Mouse (Mus musculus): ENCODE measurements at regions not wholly inside any gene's neighbourhood (a gene's known extent, or its start where the extent isn't known, plus 50 kb on each side); places are given as distances from the start of the nearest gene placed in this dataset.

DNA sequence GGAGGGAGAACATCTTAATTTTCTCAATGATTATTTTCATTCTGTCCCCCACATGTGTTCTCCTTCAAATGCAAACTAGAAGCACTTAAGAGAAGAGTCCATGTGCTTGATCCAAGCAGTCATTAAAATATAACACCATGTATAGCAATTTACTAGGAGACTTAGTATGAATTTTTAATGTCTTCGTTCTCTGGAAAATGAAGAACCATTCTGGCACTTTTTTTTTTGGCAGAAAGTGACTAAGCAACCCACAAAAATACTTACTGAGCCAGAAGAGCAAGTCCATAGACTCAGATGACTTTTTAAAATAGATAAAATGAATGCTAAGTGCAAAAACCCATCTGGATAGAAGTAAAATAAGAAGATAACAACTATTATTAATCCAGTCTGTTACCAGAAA lies 477.3 kb upstream of the Galntl6 start:
- no peak for DNase-seq (ENCODE audit: low spot score)
- Histone ChIP-seq H3K9me3 (replicated peaks; ENCODE audit: control insufficient read depth, low read length) (no peaks in the 10 kb centered on the region), H3K4me1 (ENCODE audit: control insufficient read depth, insufficient read depth) (no peaks in the 10 kb centered on the region), H3K4me2 (ENCODE audit: low read depth, low read length) (no peak overlapping the region), H3K27ac (ENCODE audit: low read depth) (no peak overlapping the region), H3K4me3 (ENCODE audit: low read depth, low read length) (no peak overlapping the region), H3K27me3 (ENCODE audit: control insufficient read depth, insufficient read depth, low read length) (no peaks in the 10 kb centered on the region), H3K9ac (replicated peaks; ENCODE audit: low read depth, low read length) (no peak overlapping the region), H3K36me3 (replicated peaks; ENCODE audit: control insufficient read depth, insufficient read depth, low read length) (no peaks in the 10 kb centered on the region)
- WGBS: 41% methylated on average over 1 of the region's 1 CpGs
- no peak for ATAC-seq (ENCODE audit: insufficient read depth, low read depth)
- TF ChIP-seq EP300 (IDR thresholded peaks at IDR 0.05; ENCODE audit: low read depth): no peak
- TF ChIP-seq CTCF (IDR thresholded peaks at IDR 0.05; ENCODE audit: low read depth): no peak

DNA sequence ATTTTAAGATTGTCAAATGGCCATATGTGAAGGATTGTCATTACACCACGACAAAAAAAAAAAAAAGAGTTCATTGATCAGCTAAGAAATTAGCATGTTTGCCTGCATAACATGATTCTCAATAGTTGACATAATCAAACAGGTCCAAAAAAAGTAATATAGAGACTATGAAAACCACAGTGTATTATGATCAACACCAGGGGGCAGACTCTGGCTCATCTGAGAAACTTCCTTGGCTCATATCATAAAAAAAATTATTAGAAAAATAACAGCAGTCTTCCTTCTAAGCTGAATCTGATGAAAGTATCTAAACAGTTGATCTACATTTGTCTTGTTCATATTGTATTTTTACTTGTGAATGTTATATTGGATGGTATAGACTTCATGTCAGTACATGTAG lies 472.3 kb upstream of the Galntl6 start:
- no peaks in the 10 kb centered on the region for H3K4me1 ChIP-seq (ENCODE audit: control insufficient read depth, insufficient read depth)
- no peaks in the 10 kb centered on the region for H3K36me3 ChIP-seq (replicated peaks; ENCODE audit: control insufficient read depth, insufficient read depth, low read length)
- H3K4me2 ChIP-seq (ENCODE audit: low read depth, low read length): no peak overlapping the region
- TF ChIP-seq EP300 (IDR thresholded peaks at IDR 0.05; ENCODE audit: low read depth): no peak
- TF ChIP-seq CTCF (IDR thresholded peaks at IDR 0.05; ENCODE audit: low read depth): peak; percentile 27
- ATAC-seq (ENCODE audit: insufficient read depth, low read depth) (no peak), DNase-seq (ENCODE audit: low spot score) (no peak)
- H3K27ac ChIP-seq (ENCODE audit: low read depth): no peak overlapping the region
- WGBS: 54% methylated on average over 1 of the region's 1 CpGs
- H3K27me3 ChIP-seq (ENCODE audit: control insufficient read depth, insufficient read depth, low read length): no peaks in the 10 kb centered on the region
- no peak overlapping the region for H3K9ac ChIP-seq (replicated peaks; ENCODE audit: low read depth, low read length)
- H3K9me3 ChIP-seq (replicated peaks; ENCODE audit: control insufficient read depth, low read length): no peaks in the 10 kb centered on the region
- no peak overlapping the region for H3K4me3 ChIP-seq (ENCODE audit: low read depth, low read length)

DNA sequence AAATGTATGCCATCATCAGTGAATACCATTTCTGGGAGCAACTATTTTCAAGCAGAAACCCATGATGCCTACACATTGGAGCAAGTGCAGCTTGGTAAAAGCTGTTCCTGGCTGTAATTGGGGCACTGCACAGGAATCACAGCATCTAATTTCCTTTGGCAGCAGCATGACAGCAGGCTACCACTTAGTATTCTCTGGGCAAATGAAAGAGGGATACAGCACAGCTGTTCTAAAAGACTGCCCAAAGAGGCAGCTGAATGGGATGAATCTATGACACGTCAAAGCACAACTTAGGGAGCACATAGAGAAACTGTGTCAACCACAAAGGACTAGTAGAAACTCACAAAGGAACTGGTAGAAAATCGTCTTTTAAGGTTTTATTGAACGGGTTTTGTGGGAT lies 440.5 kb upstream of the Galntl6 start:
- no peak for TF ChIP-seq CTCF (IDR thresholded peaks at IDR 0.05; ENCODE audit: low read depth)
- TF ChIP-seq EP300 (IDR thresholded peaks at IDR 0.05; ENCODE audit: low read depth): no peak
- no peak overlapping the region for H3K4me2 ChIP-seq (ENCODE audit: low read depth, low read length)
- H3K9ac ChIP-seq (replicated peaks; ENCODE audit: low read depth, low read length): no peak overlapping the region
- H3K4me3 ChIP-seq (ENCODE audit: low read depth, low read length): no peak overlapping the region
- no peaks in the 10 kb centered on the region for H3K27me3 ChIP-seq (ENCODE audit: control insufficient read depth, insufficient read depth, low read length)
- no peak for ATAC-seq (ENCODE audit: insufficient read depth, low read depth)
- no peak for DNase-seq (ENCODE audit: low spot score)
- no peaks in the 10 kb centered on the region for H3K4me1 ChIP-seq (ENCODE audit: control insufficient read depth, insufficient read depth)
- WGBS: 85% methylated on average over 3 of the region's 3 CpGs
- no peaks in the 10 kb centered on the region for H3K36me3 ChIP-seq (replicated peaks; ENCODE audit: control insufficient read depth, insufficient read depth, low read length)
- H3K27ac ChIP-seq (ENCODE audit: low read depth): no peak overlapping the region
- H3K9me3 ChIP-seq (replicated peaks; ENCODE audit: control insufficient read depth, low read length): no peaks in the 10 kb centered on the region

DNA sequence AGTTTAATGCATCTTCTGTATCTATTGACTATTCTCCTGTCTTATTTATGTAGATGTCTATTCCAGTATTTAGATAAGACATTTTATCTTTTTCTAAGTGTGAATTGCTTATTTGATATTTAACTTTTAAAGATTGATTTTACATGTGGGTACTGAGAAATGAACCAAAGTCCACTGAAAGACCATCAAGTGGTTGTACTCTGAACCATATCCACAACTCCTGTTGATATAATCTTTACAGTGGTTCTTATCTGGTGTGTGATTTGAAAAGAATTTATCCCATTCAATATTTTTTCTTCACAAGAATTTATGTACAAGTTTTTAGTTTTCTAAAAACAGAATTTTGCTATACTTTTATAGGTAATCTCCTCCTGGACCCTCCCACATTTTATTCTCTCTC lies 422.6 kb upstream of the Galntl6 start:
- no peak overlapping the region for H3K4me2 ChIP-seq (ENCODE audit: low read depth, low read length)

More for the DNA sequence above, 422.6 kb upstream of the Galntl6 start:
- Histone ChIP-seq H3K36me3 (replicated peaks; ENCODE audit: control insufficient read depth, insufficient read depth, low read length) (no peaks in the 10 kb centered on the region), H3K9me3 (replicated peaks; ENCODE audit: control insufficient read depth, low read length) (no peaks in the 10 kb centered on the region), H3K4me1 (ENCODE audit: control insufficient read depth, insufficient read depth) (no peaks in the 10 kb centered on the region), H3K27me3 (ENCODE audit: control insufficient read depth, insufficient read depth, low read length) (no peaks in the 10 kb centered on the region), H3K4me3 (ENCODE audit: low read depth, low read length) (no peak overlapping the region), H3K27ac (ENCODE audit: low read depth) (no peak overlapping the region), H3K9ac (replicated peaks; ENCODE audit: low read depth, low read length) (no peak overlapping the region)
- no peak for DNase-seq (ENCODE audit: low spot score)
- no peak for ATAC-seq (ENCODE audit: insufficient read depth, low read depth)
- TF ChIP-seq EP300 (IDR thresholded peaks at IDR 0.05; ENCODE audit: low read depth) (no peak), CTCF (IDR thresholded peaks at IDR 0.05; ENCODE audit: low read depth) (no peak)

Measured in heart, postnatal 0 days (tissue).